Mouse (Mus musculus) liver, postnatal 0 days (tissue): ENCODE measurements around the gene Hist1h4d.

Source experiments
- CTCF ChIP-seq: sonication (generic); IDR thresholded peaks from 2 replicates; pipeline ENCODE4 v1.5.1; 2016; ENCODE audit warnings: antibody characterized with exemption, low read depth
- EP300 ChIP-seq: IDR thresholded peaks from 2 replicates; pipeline ENCODE4 v1.6.1; 2016; ENCODE audit warnings: antibody characterized with exemption, low read depth, mild to moderate bottlenecking

- TF ChIP-seq CTCF, result no peak
- TF ChIP-seq EP300, result no peak
These were observed 11.8 kb downstream of the Hist1h4d start for GRCm38 (mm10) chr13:23593051-23593770.
